Mouse (Mus musculus) inflammation-experienced regulatory T-cells, adult 6 months (primary cell): ENCODE results near the gene Gm5089. TPM values are rescaled to one million over a fixed set of nuclear protein-coding genes. Genes with fewer than 3 reads are reported as not detected.

Experiments used
- ATAC-seq: one replicate; pipeline ENCODE4 v1.8.0; 2017
- polyA plus RNA-seq, 3 experiments: library from polyadenylated mRNA; unstranded; fragments of 100-300 nt; shearing (Covaris generic); gene quantifications; one replicate each; pipeline ENCODE4 v1.2.1; 2017

The Gm5089 gene
- polyA plus RNA-seq: not detected

- no peak for ATAC-seq
Observed at GRCm38 (mm10) chr14:122450496-122451382, at the start of gene Gm5089. Gene Gm5089 (minus strand): TSS chr14:122451115.

- ATAC-seq: no peak
Observed at GRCm38 (mm10) chr14:122492015-122492414, 41.1 kb upstream of the Gm5089 start.

GRCm38 (mm10) chr14:122491521-122491920 is 40.6 kb upstream of the Gm5089 start:
- no peak for ATAC-seq

GRCm38 (mm10) chr14:122490441-122491328 is 39.8 kb upstream of the Gm5089 start, which contains the start of gene Gm10837:
Gene Gm10837 (plus strand): TSS chr14:122490586.
- no peak for ATAC-seq

GRCm38 (mm10) chr14:122489686-122490414 is 38.9 kb upstream of the Gm5089 start:
- ATAC-seq: no peak

GRCm38 (mm10) chr14:122489041-122489440 is 38.1 kb upstream of the Gm5089 start:
- ATAC-seq: no peak

GRCm38 (mm10) chr14:122487366-122487765 is 36.5 kb upstream of the Gm5089 start:
- ATAC-seq: no peak

- no peak for ATAC-seq
Observed at GRCm38 (mm10) chr14:122486611-122487010, 35.7 kb upstream of the Gm5089 start.

GRCm38 (mm10) chr14:122485635-122486181 is 34.8 kb upstream of the Gm5089 start:
- no peak for ATAC-seq

- no peak for ATAC-seq
Observed at GRCm38 (mm10) chr14:122484844-122485551, 34.1 kb upstream of the Gm5089 start.

GRCm38 (mm10) chr14:122484458-122484843 is 33.5 kb upstream of the Gm5089 start:
- no peak for ATAC-seq

- no peak for ATAC-seq
Observed at GRCm38 (mm10) chr14:122483556-122484421, 32.9 kb upstream of the Gm5089 start.

- ATAC-seq: no peak
Observed at GRCm38 (mm10) chr14:122483024-122483385, 32.1 kb upstream of the Gm5089 start.

- ATAC-seq: no peak
Observed at GRCm38 (mm10) chr14:122482081-122483023, 31.4 kb upstream of the Gm5089 start.

GRCm38 (mm10) chr14:122481181-122481580 is 30.3 kb upstream of the Gm5089 start:
- no peak for ATAC-seq

- no peak for ATAC-seq
Observed at GRCm38 (mm10) chr14:122480355-122480754, 29.4 kb upstream of the Gm5089 start.

GRCm38 (mm10) chr14:122479461-122480109 is 28.7 kb upstream of the Gm5089 start:
- ATAC-seq: no peak

- ATAC-seq: no peak
Observed at GRCm38 (mm10) chr14:122478574-122479011, 27.7 kb upstream of the Gm5089 start.
